33 mouse cellular contexts compared by ENCODE assay signal in the genomic region with DNA sequence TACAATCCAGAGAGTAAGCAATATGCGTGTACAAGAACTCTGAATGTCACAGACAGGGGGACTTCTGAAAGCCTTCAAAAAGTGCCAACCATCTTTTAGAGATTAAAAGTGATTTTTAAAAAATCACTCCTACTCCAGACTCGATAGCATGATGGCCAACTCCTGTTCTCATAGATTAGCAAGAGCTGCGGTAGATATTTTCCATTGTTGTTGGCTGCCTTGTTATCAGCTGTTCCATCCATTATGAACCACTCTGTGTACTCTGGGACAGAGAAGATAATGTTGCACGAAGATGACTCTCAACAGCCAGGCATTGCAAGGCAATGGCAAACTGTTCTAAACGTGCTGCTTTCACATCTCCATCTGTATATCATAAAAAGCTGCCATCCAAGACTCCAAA.
"Had no signal": no experiment of that assay in that cellular context is flagged by ENCODE, and none has a peak within 500 bp of the region (broad histone marks: within the 10 kb centered on the region; RNA-seq: fewer than 3 reads in every experiment).

No protein-coding gene starts in this region.

- H3K4me3 ChIP-seq: heart, embryonic 10.5 days; heart, embryonic 12.5 days; heart, embryonic 15.5 days; hindbrain, embryonic 10.5 days; hindbrain, embryonic 12.5 days; hindbrain, embryonic 13.5 days; hindbrain, embryonic 15.5 days; intestine, embryonic 15.5 days; kidney, embryonic 15.5 days; layer of hippocampus, adult 2 months; left cerebral cortex, adult 2 months had no signal

- H3K36me3 ChIP-seq: heart, embryonic 12.5 days; heart, embryonic 15.5 days; hindbrain, embryonic 10.5 days; hindbrain, embryonic 12.5 days; hindbrain, embryonic 13.5 days; hindbrain, embryonic 15.5 days; intestine, embryonic 15.5 days; kidney, embryonic 15.5 days had no signal

- H3K9ac ChIP-seq: heart, embryonic 12.5 days; heart, embryonic 15.5 days; hindbrain, embryonic 12.5 days; hindbrain, embryonic 13.5 days; hindbrain, embryonic 14.5 days; hindbrain, embryonic 15.5 days; intestine, embryonic 15.5 days; kidney, embryonic 15.5 days had no signal

- DNase-seq: heart, postnatal 10 days; heart, postnatal 36 days; heart, postnatal 4 days; kidney, adult 11 months; kidney, adult 18-20 months; kidney, adult 2 months; kidney, adult 8-10 months; kidney, adult 9 months; kidney, postnatal 10 days; kidney, postnatal 14 days; kidney, postnatal 25 days; kidney, postnatal 36 days; kidney, postnatal 4 days; layer of hippocampus, adult 9-11 months; layer of hippocampus, postnatal 36 days had no signal

- H3K27ac ChIP-seq: heart, embryonic 10.5 days; heart, embryonic 15.5 days; hindbrain, embryonic 10.5 days; hindbrain, embryonic 12.5 days; hindbrain, embryonic 13.5 days; hindbrain, embryonic 14.5 days; hindbrain, embryonic 15.5 days; hindbrain, postnatal 0 days; intestine, embryonic 15.5 days; kidney, embryonic 15.5 days; kidney, postnatal 0 days; layer of hippocampus, adult 2 months; left cerebral cortex, adult 2 months had no signal

- H3K4me2 ChIP-seq: heart, embryonic 12.5 days; heart, embryonic 15.5 days; hindbrain, embryonic 12.5 days; hindbrain, embryonic 13.5 days; hindbrain, embryonic 14.5 days; hindbrain, embryonic 15.5 days; intestine, embryonic 15.5 days; kidney, embryonic 15.5 days had no signal

- H3K27me3 ChIP-seq: heart, embryonic 12.5 days; heart, embryonic 15.5 days; hindbrain, embryonic 12.5 days; hindbrain, embryonic 13.5 days; hindbrain, embryonic 15.5 days; intestine, embryonic 15.5 days; kidney, embryonic 15.5 days had no signal

- ATAC-seq: hindbrain, embryonic 16.5 days; hindbrain, postnatal 0 days; inflammation-experienced regulatory T-cells, adult 6 months; intestine, embryonic 15.5 days; intestine, embryonic 16.5 days; intestine, postnatal 0 days had no signal

- H3K4me1 ChIP-seq: hindbrain, embryonic 10.5 days; hindbrain, embryonic 12.5 days; hindbrain, embryonic 13.5 days; hindbrain, embryonic 15.5 days; intestine, embryonic 15.5 days; kidney, embryonic 15.5 days had no signal

- H3K9me3 ChIP-seq: heart, embryonic 10.5 days; heart, embryonic 12.5 days; heart, embryonic 15.5 days; hindbrain, embryonic 10.5 days; hindbrain, embryonic 12.5 days; hindbrain, embryonic 13.5 days; hindbrain, embryonic 15.5 days; intestine, embryonic 15.5 days; kidney, embryonic 15.5 days had no signal
